Mouse (Mus musculus) lung, postnatal 0 days (tissue): Measurements from ENCODE around the gene Nxt1. TPM values are rescaled to one million over a fixed set of nuclear protein-coding genes. Genes with fewer than 3 reads are reported as not detected.

ENCODE experiments used
- ATAC-seq: fragments of 200-750 bp; cut with Nextera tagmentation; 2 replicates; pipeline ENCODE4 v1.8.0; 2017; ENCODE audit warnings: moderate library complexity
- DNase-seq: peaks from one replicate; pipeline ENCODE4 v3.0.0-alpha.2; 2016; ENCODE audit warnings: low spot score
- H3K27ac ChIP-seq: fragments of 300-500 bp; sonication (generic); 2 replicates; pipeline ENCODE4 v1.5.1; 2014; ENCODE audit warnings: antibody characterized with exemption, mild to moderate bottlenecking, low read length, mixed read lengths
- H3K27me3 ChIP-seq: fragments of 300-500 bp; sonication (generic); replicated peaks from 2 replicates; pipeline ENCODE4 v1.6.1; 2014; ENCODE audit warnings: low read length, mixed read lengths; ENCODE audit not compliant: insufficient read depth
- H3K36me3 ChIP-seq: fragments of 300-500 bp; sonication (generic); 2 replicates; pipeline ENCODE4 v1.6.1; 2014; ENCODE audit warnings: low read length, mixed read lengths; ENCODE audit not compliant: insufficient read depth
- H3K4me1 ChIP-seq: fragments of 300-500 bp; sonication (generic); 2 replicates; pipeline ENCODE4 v1.6.1; 2014; ENCODE audit warnings: antibody characterized with exemption, low read depth, low read length, mixed read lengths; ENCODE audit not compliant: insufficient read depth
- H3K4me2 ChIP-seq: fragments of 300-500 bp; sonication (generic); replicated peaks from 2 replicates; pipeline ENCODE4 v1.6.1; 2014; ENCODE audit warnings: low read depth, mild to moderate bottlenecking, low read length, moderate library complexity, mixed read lengths
- H3K4me3 ChIP-seq: fragments of 300-500 bp; sonication (generic); 2 replicates; pipeline ENCODE4 v1.5.1; 2014; ENCODE audit warnings: low read depth, low read length
- H3K9ac ChIP-seq: fragments of 300-500 bp; sonication (generic); replicated peaks from 2 replicates; pipeline ENCODE4 v1.6.1; 2014; ENCODE audit warnings: low read depth, mild to moderate bottlenecking
- H3K9me3 ChIP-seq: fragments of 300-500 bp; sonication (generic); 2 replicates; pipeline ENCODE4 v1.6.1; 2016; ENCODE audit warnings: low read length, mixed read lengths
- CTCF ChIP-seq: IDR thresholded peaks from 2 replicates; pipeline ENCODE4 v1.5.1; 2016; ENCODE audit warnings: antibody characterized with exemption, mild to moderate bottlenecking
- EP300 ChIP-seq: IDR thresholded peaks from 2 replicates; pipeline ENCODE4 v1.6.1; 2016; ENCODE audit warnings: antibody characterized with exemption, mild to moderate bottlenecking, control low read depth
- WGBS: fragments of 180-500 bp; shearing (Covaris S2); extraction: QIAGEN DNeasy Blood & Tissue Kit; methylation state at CpG from one replicate; pipeline ENCODE4 v1.1.7; 2014; 5-methylcytosine and 5-hydroxymethylcytosine counted together
- polyA plus RNA-seq: library from polyadenylated mRNA; unstranded; fragments of >200 nt; fragmentation: Nextera tagmentation; extraction: Ambion mirVana; gene quantifications from 2 replicates; pipeline ENCODE4 v1.2.1, GENCODE M21; 2015

The Nxt1 gene
- polyA plus RNA-seq, 1 experiment from 2014 or later = 46.2 TPM

DNA sequence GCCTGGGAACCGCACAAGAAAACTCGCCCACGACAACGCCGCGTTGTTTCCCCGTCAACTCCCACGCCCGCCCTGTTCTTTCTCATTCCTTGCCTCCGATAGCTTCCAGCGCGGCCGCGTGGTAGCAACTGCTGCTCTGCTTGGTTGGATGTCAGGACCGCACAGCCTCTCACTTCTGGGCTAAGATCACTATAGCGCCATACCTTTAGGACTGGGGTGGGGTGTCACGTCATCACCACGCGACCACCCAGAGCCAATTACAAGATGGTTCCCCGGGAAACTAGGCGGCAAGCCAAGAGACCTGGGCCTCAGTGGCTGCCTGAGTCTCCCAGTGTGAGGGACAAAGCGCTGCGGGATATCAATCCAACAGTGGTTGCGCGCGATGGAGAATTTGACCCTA lies 5.4 kb downstream of the Nxt1 start:
- Histone ChIP-seq H3K27ac (peak overlapping the region; percentile 60), H3K36me3 (peaks cover 5% of the 10 kb centered on the region; the same call in 1 of the 2 replicates), H3K4me1 (peaks cover 8% of the 10 kb centered on the region; the same call in 1 of the 2 replicates), H3K9ac (no peak overlapping the region), H3K9me3 (no peaks in the 10 kb centered on the region), H3K4me2 (peak overlapping the region; percentile 51), H3K27me3 (no peaks in the 10 kb centered on the region), H3K4me3 (peak overlapping the region; percentile 27)
- TF ChIP-seq EP300 (no peak), CTCF (no peak)
- no peak for ATAC-seq
- DNase-seq = peak; percentile 57
- 30% methylated on average over 26 of the region's 26 CpGs for WGBS

DNA sequence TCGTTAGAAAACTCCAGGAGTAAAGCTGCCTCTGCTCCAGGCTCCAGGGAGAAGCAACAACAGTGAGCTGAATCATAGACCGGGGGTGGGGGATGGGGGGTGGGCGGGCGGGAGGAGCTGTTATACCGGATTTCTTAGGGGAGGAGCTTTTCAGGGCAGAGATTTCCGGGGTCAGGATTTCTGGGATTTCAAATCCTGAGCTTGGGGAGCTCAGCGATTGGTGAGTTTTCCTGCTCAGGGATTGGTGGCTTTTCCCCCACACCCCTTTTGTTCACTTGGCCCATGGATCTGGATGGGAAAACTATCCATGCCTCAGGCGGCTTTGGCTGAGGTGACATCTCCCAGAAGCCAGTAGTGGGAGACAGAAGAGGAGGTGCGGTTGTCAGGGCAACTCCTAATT lies 6.9 kb downstream of the Nxt1 start:
- TF ChIP-seq EP300 (no peak), CTCF (no peak)
- peak overlapping the region; percentile 83 for H3K4me2 ChIP-seq
- WGBS = 10% methylated on average over 9 of the region's 9 CpGs
- DNase-seq (peak; percentile 94), ATAC-seq (peak; percentile 39)
- no peak overlapping the region for H3K9ac ChIP-seq
- H3K4me1 ChIP-seq = peaks cover 4% of the 10 kb centered on the region; the same call in 1 of the 2 replicates
- H3K27me3 ChIP-seq = no peaks in the 10 kb centered on the region
- H3K4me3 ChIP-seq = no peak overlapping the region
- peaks cover 5% of the 10 kb centered on the region; the same call in 1 of the 2 replicates for H3K36me3 ChIP-seq
- peak overlapping the region; percentile 93 for H3K27ac ChIP-seq
- H3K9me3 ChIP-seq = no peaks in the 10 kb centered on the region

DNA sequence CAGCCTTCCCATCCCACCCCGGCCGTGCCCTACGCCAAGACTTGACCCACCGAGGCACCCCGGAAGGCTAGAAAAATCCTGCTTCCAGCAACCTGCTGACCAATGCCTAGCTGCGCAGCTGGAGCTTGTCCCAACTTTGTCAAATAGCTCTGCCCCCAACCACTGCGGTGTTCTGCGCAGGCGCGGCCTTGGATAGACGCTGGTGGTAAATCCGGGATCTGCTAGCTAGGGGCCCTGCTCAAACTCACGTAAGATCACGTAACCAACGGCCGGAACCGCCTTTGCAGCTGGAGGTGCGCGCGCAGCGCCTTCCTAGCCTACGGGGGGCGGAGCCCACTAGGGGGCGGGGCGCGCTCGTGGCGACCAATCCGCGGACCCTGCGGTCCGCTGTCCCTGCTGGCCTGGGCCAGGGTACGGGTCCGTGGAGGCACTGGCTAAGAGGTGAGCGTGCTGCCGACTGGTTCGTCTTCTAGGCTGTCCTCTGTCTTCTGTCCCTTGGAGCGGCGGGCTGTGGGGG lies 8.4 kb downstream of the Nxt1 start, which contains the start of gene Gzf1:
Gzf1 (plus strand) TSS at position 249 of the 517 bp plus-strand sequence.
- peak within 1 kb of the TSS; percentile 83 for H3K4me2 ChIP-seq
- no peaks in the 10 kb centered on the region for H3K27me3 ChIP-seq
- peak within 1 kb of the TSS; percentile 93 for H3K27ac ChIP-seq
- peaks cover 4% of the 10 kb centered on the region; the same call in 1 of the 2 replicates for H3K4me1 ChIP-seq
- under 1% methylated on average over 36 of the region's 39 CpGs for WGBS
- H3K4me3 ChIP-seq = peak within 1 kb of the TSS; percentile 77
- ATAC-seq (peak; percentile 94), DNase-seq (peak; percentile 100)
- TF ChIP-seq CTCF (peak; percentile 47), EP300 (no peak)
- H3K9me3 ChIP-seq = no peaks in the 10 kb centered on the region
- peak within 1 kb of the TSS; percentile 69 for H3K9ac ChIP-seq
- peaks cover 7% of the 10 kb centered on the region for H3K36me3 ChIP-seq

GRCm38 (mm10) chr2:148681461-148681891 lies 9.1 kb downstream of the Nxt1 start:
- TF ChIP-seq CTCF = peak; percentile 72
- no peak for TF ChIP-seq EP300
- DNase-seq (peak; percentile 80), ATAC-seq (peak; percentile 51)
- Histone ChIP-seq H3K27me3 (no peaks in the 10 kb centered on the region), H3K9me3 (no peaks in the 10 kb centered on the region), H3K27ac (peak overlapping the region; percentile 93), H3K9ac (peak overlapping the region; percentile 69), H3K36me3 (peaks cover 5% of the 10 kb centered on the region; the same call in 1 of the 2 replicates), H3K4me2 (peak overlapping the region; percentile 83), H3K4me3 (peak overlapping the region; percentile 77), H3K4me1 (peaks cover 4% of the 10 kb centered on the region; the same call in 1 of the 2 replicates)
- 4% methylated on average over 17 of the region's 17 CpGs for WGBS

DNA sequence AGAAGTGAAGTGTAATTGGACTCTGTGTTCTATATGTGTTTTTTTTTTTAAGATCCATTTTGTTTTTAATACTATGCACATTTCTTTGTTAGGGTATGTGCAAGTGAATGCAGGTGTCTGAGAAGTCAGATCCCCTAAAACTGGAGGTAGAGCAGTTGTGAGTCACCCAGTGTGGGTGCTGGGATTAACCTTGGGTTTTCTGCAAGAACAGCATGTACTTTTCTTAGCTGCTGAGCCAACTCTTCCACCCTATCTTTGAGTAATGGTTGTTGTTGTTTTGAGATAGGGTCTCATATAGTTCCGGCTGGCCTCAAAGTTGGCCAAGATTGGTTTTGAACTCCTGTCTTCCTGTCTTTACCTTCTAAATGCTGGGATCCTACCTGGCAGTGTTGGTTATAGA lies 10.6 kb downstream of the Nxt1 start:
- WGBS = 94% methylated on average over 1 of the region's 1 CpGs
- ATAC-seq (no peak), DNase-seq (no peak)
- TF ChIP-seq CTCF = no peak
- no peak for TF ChIP-seq EP300
- peaks cover 5% of the 10 kb centered on the region; the same call in 1 of the 2 replicates for H3K36me3 ChIP-seq
- peaks cover 4% of the 10 kb centered on the region; the same call in 1 of the 2 replicates for H3K4me1 ChIP-seq
- H3K9me3 ChIP-seq = no peaks in the 10 kb centered on the region
- H3K27ac ChIP-seq = no peak overlapping the region
- no peak overlapping the region for H3K9ac ChIP-seq
- no peak overlapping the region for H3K4me2 ChIP-seq
- no peaks in the 10 kb centered on the region for H3K27me3 ChIP-seq
- no peak overlapping the region for H3K4me3 ChIP-seq

- TF ChIP-seq EP300 = no peak
- TF ChIP-seq CTCF = no peak
- Histone ChIP-seq H3K9ac (no peak overlapping the region), H3K4me2 (no peak overlapping the region), H3K9me3 (no peaks in the 10 kb centered on the region), H3K36me3 (peaks cover 9% of the 10 kb centered on the region), H3K27me3 (no peaks in the 10 kb centered on the region), H3K4me1 (peaks cover 4% of the 10 kb centered on the region; the same call in 1 of the 2 replicates), H3K4me3 (no peak overlapping the region), H3K27ac (no peak overlapping the region)
- DNase-seq = no peak
- 86% methylated on average over 2 of the region's 2 CpGs for WGBS
- ATAC-seq = no peak
Observed at GRCm38 (mm10) chr2:148684972-148685371, 12.6 kb downstream of the Nxt1 start.
